10 mouse cellular contexts compared by ENCODE assay signal in genomic region chr14:100375218-100375983, GRCm38 (mm10).
DNase-seq lines count a peak whose midpoint lies in the region; ATAC-seq and TF ChIP-seq lines count a peak whose summit lies in the region.
"Had no signal": no experiment of that assay in that cellular context is flagged by ENCODE, and none has a peak within 500 bp of the region (broad histone marks: within the 10 kb centered on the region; RNA-seq: fewer than 3 reads in every experiment).

No protein-coding gene starts in this region.

- peak; percentile 19 for DNase-seq in embryo, embryonic 9.5 days (ENCODE audit: extremely low spot score)
- no peak for DNase-seq in forebrain, embryonic 11.5 days (ENCODE audit: low spot score)
- peak; percentile 39 for DNase-seq in hindbrain, postnatal 0 days (ENCODE audit: low spot score)
- DNase-seq in adipocyte (ENCODE audit: low spot score): no peak
- DNase-seq in thymus, adult 18-20 months: no peak
- no peak for DNase-seq in kidney, postnatal 25 days
- no peak for DNase-seq in heart, postnatal 25 days (ENCODE audit: low spot score)
- DNase-seq: heart, adult 11 months; liver, postnatal 0 days had no signal

- peak; percentile 87 for ATAC-seq in forebrain, embryonic 11.5 days (replicated peaks; ENCODE audit: low FRiP score)
- ATAC-seq in hindbrain, postnatal 0 days: peak; percentile 83
- peak; percentile 85 for ATAC-seq in neural tube, embryonic 12.5 days (ENCODE audit: low FRiP score, low read depth)
- ATAC-seq: liver, postnatal 0 days had no signal

- 23% methylated on average over 8 of the region's 8 CpGs for WGBS in forebrain, embryonic 11.5 days
- WGBS in hindbrain, postnatal 0 days: 21% methylated on average over 8 of the region's 8 CpGs
- WGBS in neural tube, embryonic 12.5 days: 24% methylated on average over 8 of the region's 8 CpGs

- H3K27ac ChIP-seq in forebrain, embryonic 11.5 days (ENCODE audit: low read depth, low read length): peak overlapping the region; percentile 63; the same call in 1 of the 2 replicates
- peak overlapping the region; percentile 58 for H3K27ac ChIP-seq in hindbrain, postnatal 0 days
- H3K27ac ChIP-seq in neural tube, embryonic 12.5 days: no peak overlapping the region

- no peaks in the 10 kb centered on the region for H3K27me3 ChIP-seq in forebrain, embryonic 11.5 days (ENCODE audit: control insufficient read depth, insufficient read depth, low read length)
- no peaks in the 10 kb centered on the region for H3K27me3 ChIP-seq in hindbrain, postnatal 0 days (ENCODE audit: insufficient read depth, low read length)
- H3K27me3 ChIP-seq in neural tube, embryonic 12.5 days (replicated peaks): no peaks in the 10 kb centered on the region

- peak overlapping the region; percentile 36; the same call in 1 of the 2 replicates for H3K4me2 ChIP-seq in forebrain, embryonic 11.5 days (ENCODE audit: low read depth, low read length, severe bottlenecking)
- H3K4me2 ChIP-seq in hindbrain, postnatal 0 days (ENCODE audit: low read depth, low read length): peak overlapping the region; percentile 57
- peak overlapping the region; percentile 48 for H3K4me2 ChIP-seq in neural tube, embryonic 12.5 days (replicated peaks)

- H3K4me3 ChIP-seq in forebrain, embryonic 11.5 days (ENCODE audit: low read depth, low read length): 0 out of 2 replicates have a peak overlapping the region, but pooled peaks have one; percentile 5
- H3K4me3 ChIP-seq in hindbrain, postnatal 0 days (ENCODE audit: low read length): peak overlapping the region; percentile 22
- peak overlapping the region; percentile 20; the same call in 1 of the 2 replicates for H3K4me3 ChIP-seq in neural tube, embryonic 12.5 days

- 0 out of 2 replicates have a peak, but pooled peaks have one; percentile 19 for TF ChIP-seq CTCF in hindbrain, postnatal 0 days (IDR thresholded peaks at IDR 0.05; ENCODE audit: low read depth)

- H3K36me3 ChIP-seq in forebrain, embryonic 11.5 days (ENCODE audit: control insufficient read depth, insufficient read depth, low read length): no peaks in the 10 kb centered on the region
- no peaks in the 10 kb centered on the region for H3K36me3 ChIP-seq in hindbrain, postnatal 0 days (ENCODE audit: insufficient read depth, low read length)
- no peaks in the 10 kb centered on the region for H3K36me3 ChIP-seq in neural tube, embryonic 12.5 days

- peak overlapping the region; percentile 16; the same call in 1 of the 2 replicates for H3K9ac ChIP-seq in forebrain, embryonic 11.5 days (ENCODE audit: low read length)
- peak overlapping the region; percentile 33 for H3K9ac ChIP-seq in hindbrain, postnatal 0 days (replicated peaks; ENCODE audit: low read length)
- 0 out of 2 replicates have a peak overlapping the region, but pooled peaks have one; percentile 22 for H3K9ac ChIP-seq in neural tube, embryonic 12.5 days
- H3K9ac ChIP-seq: liver, postnatal 0 days had no signal

- H3K4me1 ChIP-seq in forebrain, embryonic 11.5 days (replicated peaks; ENCODE audit: control insufficient read depth, insufficient read depth, low read length): peaks cover 2% of the 10 kb centered on the region; the same call in 1 of the 2 replicates
- H3K4me1 ChIP-seq in hindbrain, postnatal 0 days (ENCODE audit: insufficient read depth, low read length): peaks cover 5% of the 10 kb centered on the region; the same call in 1 of the 2 replicates
- no peaks in the 10 kb centered on the region; the same call in 1 of the 2 replicates for H3K4me1 ChIP-seq in neural tube, embryonic 12.5 days

- no peaks in the 10 kb centered on the region; the same call in 1 of the 2 replicates for H3K9me3 ChIP-seq in forebrain, embryonic 11.5 days (ENCODE audit: control insufficient read depth, low read length)
- no peaks in the 10 kb centered on the region for H3K9me3 ChIP-seq in hindbrain, postnatal 0 days (ENCODE audit: low read length)
- no peaks in the 10 kb centered on the region; the same call in 1 of the 2 replicates for H3K9me3 ChIP-seq in neural tube, embryonic 12.5 days

- intact Hi-C loops in heart, postnatal 25 days (cut with DNase I): no loop called here

Comparison
In these comparisons a context has a peak if more than half of its experiments do, and no peak if none do; other contexts are left out.
1. DNase-seq: peak in embryo, embryonic 9.5 days (single experiment) and hindbrain, postnatal 0 days (single experiment); none in forebrain, embryonic 11.5 days (single experiment), adipocyte (single experiment), thymus, adult 18-20 months (0 of 2), kidney, postnatal 25 days (0 of 2) and heart, postnatal 25 days (single experiment).
2. Peak in every context shown above with its lines, with median percentiles within 50 percentile points of each other: ATAC-seq, H3K4me2 ChIP-seq, H3K4me3 ChIP-seq and H3K9ac ChIP-seq.